Mouse (Mus musculus): ENCODE data around the gene Srarp. TPM values are rescaled to one million over a fixed set of nuclear protein-coding genes. Genes with fewer than 3 reads are reported as not detected.

The Srarp gene
- polyA plus RNA-seq, 1 experiment from 2014 or later = 0.39 TPM

Other genes starting within 250 kb of the Srarp start
- 7.8 and 10.9 TPM in 2 replicates for gene Rsg1, start 222.1 kb downstream of the Srarp start, polyA plus RNA-seq (2015; fragmentation: Nextera tagmentation; extraction: Ambion mirVana)
- 1.5 and 1.7 TPM in 2 replicates for gene Arhgef19, start 196.6 kb downstream of the Srarp start, polyA plus RNA-seq (2015; fragmentation: Nextera tagmentation; extraction: Ambion mirVana)
- gene Epha2, start 134.9 kb downstream of the Srarp start, polyA plus RNA-seq (2015; fragmentation: Nextera tagmentation; extraction: Ambion mirVana) = 1.4 and 1.5 TPM in 2 replicates
- 42.1 and 42.5 TPM in 2 replicates for gene Fam131c, start 67.9 kb downstream of the Srarp start, polyA plus RNA-seq (2015; fragmentation: Nextera tagmentation; extraction: Ambion mirVana)
- 0.52 and 0.65 TPM in 2 replicates for gene Clcnka, start 37.4 kb downstream of the Srarp start, polyA plus RNA-seq (2015; fragmentation: Nextera tagmentation; extraction: Ambion mirVana)
- not detected in 2 replicates for gene Clcnkb, start 20.1 kb downstream of the Srarp start, polyA plus RNA-seq (2015; fragmentation: Nextera tagmentation; extraction: Ambion mirVana)
- not detected in 2 replicates for gene Hspb7, start 15.3 kb downstream of the Srarp start, polyA plus RNA-seq (2015; fragmentation: Nextera tagmentation; extraction: Ambion mirVana)
- gene Zbtb17, start 8.5 kb upstream of the Srarp start, polyA plus RNA-seq (2015; fragmentation: Nextera tagmentation; extraction: Ambion mirVana) = 39.7 and 42.7 TPM in 2 replicates
- gene Spen, start 102.5 kb upstream of the Srarp start, polyA plus RNA-seq (2015; fragmentation: Nextera tagmentation; extraction: Ambion mirVana) = 15.3 and 17.1 TPM in 2 replicates
- 37.7 and 49.9 TPM in 2 replicates for gene Fblim1, start 170.0 kb upstream of the Srarp start, polyA plus RNA-seq (2015; fragmentation: Nextera tagmentation; extraction: Ambion mirVana)
- 0.36 and 0.58 TPM in 2 replicates for gene Tmem82, start 182.5 kb upstream of the Srarp start, polyA plus RNA-seq (2015; fragmentation: Nextera tagmentation; extraction: Ambion mirVana)
- gene Slc25a34, start 187.7 kb upstream of the Srarp start, polyA plus RNA-seq (2015; fragmentation: Nextera tagmentation; extraction: Ambion mirVana) = 0.19 and 0.28 TPM in 2 replicates
- gene Plekhm2, start 228.8 kb upstream of the Srarp start, polyA plus RNA-seq (2015; fragmentation: Nextera tagmentation; extraction: Ambion mirVana) = 8.2 and 9.9 TPM in 2 replicates
- gene Rsc1a1, start 249.5 kb upstream of the Srarp start, polyA plus RNA-seq (2015; fragmentation: Nextera tagmentation; extraction: Ambion mirVana) = 0.51 TPM in 1 of 2 replicates, not detected in the other

All from hindbrain, embryonic 15.5 days (tissue).